Mouse (Mus musculus): ENCODE data around the gene Bcl2l14.
A peak's percentile ranks its signal among the peaks of the same experiment; 100 is the strongest.

Gene Bcl2l14

DNA sequence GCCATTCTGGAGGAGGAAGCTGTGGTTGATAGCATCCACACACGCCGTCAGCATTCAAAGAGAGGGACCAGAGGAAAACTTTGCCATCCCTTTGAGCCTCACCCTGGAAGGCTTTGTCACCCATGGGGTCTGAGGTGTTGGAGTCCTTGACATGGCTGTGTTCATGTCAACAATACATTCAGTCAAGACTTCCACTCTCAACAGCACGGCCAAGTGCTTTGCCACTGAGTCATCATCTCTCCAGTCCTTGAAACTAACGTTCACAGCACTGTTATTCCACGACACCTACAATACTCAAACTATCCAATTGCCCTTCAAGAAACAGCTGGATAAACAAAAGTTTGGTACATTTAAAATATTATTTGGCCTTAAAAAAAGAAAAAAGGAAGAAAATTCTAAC, 46.1 kb downstream of the Bcl2l14 start:
- DNase-seq (ENCODE audit: low spot score) = no peak

- peak; percentile 79 for DNase-seq (ENCODE audit: low spot score)
Observed at GRCm38 (mm10) chr6:134443198-134443904, 47.2 kb downstream of the Bcl2l14 start.

- DNase-seq (ENCODE audit: low spot score) = no peak
Observed at GRCm38 (mm10) chr6:134443925-134444324, 47.8 kb downstream of the Bcl2l14 start.

- no peak for DNase-seq (ENCODE audit: low spot score)
Observed at GRCm38 (mm10) chr6:134448451-134448850, 52.3 kb downstream of the Bcl2l14 start.

GRCm38 (mm10) chr6:134449958-134450357, 53.8 kb downstream of the Bcl2l14 start:
- DNase-seq (ENCODE audit: low spot score) = no peak

GRCm38 (mm10) chr6:134450661-134451119, 54.6 kb downstream of the Bcl2l14 start:
- DNase-seq (ENCODE audit: low spot score) = peak; percentile 24

GRCm38 (mm10) chr6:134454093-134454492, 58.0 kb downstream of the Bcl2l14 start:
- no peak for DNase-seq (ENCODE audit: low spot score)

DNA sequence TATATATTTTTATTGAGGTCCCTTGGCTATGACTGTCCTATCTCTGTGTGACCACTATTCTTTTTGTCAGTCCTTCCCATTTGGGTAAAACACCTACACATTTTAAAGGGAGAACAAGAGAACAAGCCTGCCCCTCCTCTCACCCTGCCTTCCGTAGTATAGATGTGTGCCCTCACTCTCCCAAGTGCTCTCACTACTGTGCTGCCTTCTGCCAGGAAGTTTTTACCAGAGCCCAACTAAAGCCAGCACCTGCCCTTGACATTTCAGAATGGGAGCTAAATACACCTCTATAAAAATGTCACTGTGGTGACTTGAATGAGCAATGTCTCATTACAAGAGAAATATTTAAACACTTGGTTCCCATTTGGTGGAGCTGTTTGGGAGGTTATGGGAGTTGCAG, 62.3 kb downstream of the Bcl2l14 start:
- DNase-seq (ENCODE audit: low spot score) = no peak

- DNase-seq (ENCODE audit: low spot score) = no peak
Observed at GRCm38 (mm10) chr6:134461175-134461574, 65.1 kb downstream of the Bcl2l14 start.

DNA sequence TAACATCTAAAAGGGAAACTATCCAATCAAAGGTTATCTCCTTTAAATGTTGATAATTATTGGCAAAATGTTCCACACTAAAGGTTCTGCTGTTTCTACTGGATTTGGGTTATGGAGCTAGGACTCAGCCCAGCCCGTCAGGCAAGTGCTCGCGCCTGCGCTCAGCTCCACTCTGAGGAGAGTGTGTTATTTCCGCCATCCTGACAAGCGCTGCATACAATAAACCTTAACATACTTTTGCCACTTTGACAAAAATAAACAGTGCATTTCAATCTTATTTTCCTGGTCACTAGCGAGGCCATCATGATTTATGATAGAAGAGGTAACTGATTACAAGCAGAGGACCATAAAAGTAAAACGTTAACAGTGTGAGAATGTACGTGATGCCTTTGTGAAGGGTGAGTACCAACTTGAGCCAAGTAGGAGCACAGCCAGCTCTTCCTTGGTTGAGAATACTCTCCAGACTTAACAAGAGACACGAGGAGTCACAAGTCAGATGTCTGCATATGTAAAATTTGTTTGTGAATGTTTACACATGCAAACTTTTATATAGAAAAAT, 70.6 kb downstream of the Bcl2l14 start:
- no peak for DNase-seq (ENCODE audit: low spot score)

- DNase-seq (ENCODE audit: low spot score) = no peak
Observed at GRCm38 (mm10) chr6:134469297-134469696, 73.2 kb downstream of the Bcl2l14 start.

GRCm38 (mm10) chr6:134470857-134471256, 74.7 kb downstream of the Bcl2l14 start:
- peak; percentile 29 for DNase-seq (ENCODE audit: low spot score)

DNA sequence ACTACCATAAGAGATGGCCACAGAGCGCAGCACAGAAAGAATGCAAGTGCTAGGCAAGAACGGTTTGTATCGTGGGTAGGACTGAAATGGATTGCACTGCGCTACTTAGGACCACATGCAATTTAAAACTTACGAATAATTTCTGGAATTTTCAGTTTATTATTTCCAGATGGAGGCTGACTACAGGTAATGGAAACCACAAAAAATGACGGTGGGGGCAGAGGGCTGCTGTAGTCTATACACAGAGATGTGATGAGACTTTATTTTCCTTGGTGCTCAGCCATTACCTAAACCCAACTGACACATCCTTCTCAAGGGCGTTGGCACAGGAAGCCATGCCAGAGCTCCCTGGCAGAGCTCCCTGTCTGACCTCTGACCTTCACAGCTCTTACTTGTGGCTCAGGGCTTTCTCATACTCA, 77.0 kb downstream of the Bcl2l14 start:
- no peak for DNase-seq (ENCODE audit: low spot score)

- DNase-seq (ENCODE audit: low spot score) = no peak
Observed at GRCm38 (mm10) chr6:134479481-134479880, 83.4 kb downstream of the Bcl2l14 start.

- DNase-seq (ENCODE audit: low spot score) = no peak
Observed at GRCm38 (mm10) chr6:134486318-134486717, 90.2 kb downstream of the Bcl2l14 start.
